Mouse (Mus musculus) heart, embryonic 12.5 days (tissue): ENCODE results near the gene Tmprss3. TPM values are rescaled to one million over a fixed set of nuclear protein-coding genes. Genes with fewer than 3 reads are reported as not detected.

Source experiments
- ATAC-seq: fragments of 200-750 bp; cut with Nextera tagmentation; 2 replicates; pipeline ENCODE4 v1.8.0; 2017; ENCODE audit warnings: moderate TSS enrichment, moderate library complexity; ENCODE audit not compliant: insufficient number of reproducible peaks, low FRiP score
- H3K27ac ChIP-seq: fragments of 300-500 bp; sonication (generic); 2 replicates; pipeline ENCODE4 v1.5.1; 2016; ENCODE audit warnings: mild to moderate bottlenecking, moderate library complexity; ENCODE audit not compliant: poor library complexity, severe bottlenecking
- H3K27me3 ChIP-seq: fragments of 300-500 bp; sonication (generic); replicated peaks from 2 replicates; pipeline ENCODE4 v1.6.1; 2016; ENCODE audit warnings: mild to moderate bottlenecking, moderate library complexity
- H3K36me3 ChIP-seq: fragments of 300-500 bp; sonication (generic); 2 replicates; pipeline ENCODE4 v1.6.1; 2016; ENCODE audit warnings: mild to moderate bottlenecking, moderate library complexity
- H3K4me1 ChIP-seq: fragments of 300-500 bp; sonication (generic); replicated peaks from 2 replicates; pipeline ENCODE4 v1.6.1; 2016; ENCODE audit warnings: mild to moderate bottlenecking
- H3K4me2 ChIP-seq: fragments of 300-500 bp; sonication (generic); 2 replicates; pipeline ENCODE4 v1.6.1; 2016; ENCODE audit warnings: mild to moderate bottlenecking, moderate library complexity
- H3K4me3 ChIP-seq: fragments of 300-500 bp; sonication (generic); 2 replicates; pipeline ENCODE4 v1.5.1; 2016; ENCODE audit warnings: mild to moderate bottlenecking
- H3K9ac ChIP-seq: fragments of 300-500 bp; sonication (generic); 2 replicates; pipeline ENCODE4 v1.6.1; 2016; ENCODE audit warnings: mild to moderate bottlenecking, moderate library complexity
- H3K9me3 ChIP-seq: fragments of 300-500 bp; sonication (generic); replicated peaks from 2 replicates; pipeline ENCODE4 v1.6.1; 2016; ENCODE audit warnings: mild to moderate bottlenecking, moderate library complexity
- WGBS: fragments of 180-500 bp; shearing (Covaris S2); methylation state at CpG from one replicate; pipeline ENCODE4 v1.1.7; 2016; 5-methylcytosine and 5-hydroxymethylcytosine counted together
- polyA plus RNA-seq: library from polyadenylated mRNA; unstranded; fragments of >200 nt; fragmentation: Nextera tagmentation; extraction: Ambion mirVana; gene quantifications from 2 replicates; pipeline ENCODE4 v1.2.1, GENCODE M21; 2016

The Tmprss3 gene
- polyA plus RNA-seq: not detected in 2 replicates

GRCm38 (mm10) chr17:31198877-31199276 lies at the start of gene Tmprss3:
TSS of gene Tmprss3 (minus strand) at chr17:31198977.
- Histone ChIP-seq H3K9me3 (no peaks in the 10 kb centered on the region), H3K9ac (no peak within 1 kb of the TSS), H3K36me3 (no peaks in the 10 kb centered on the region), H3K4me1 (no peaks in the 10 kb centered on the region), H3K27me3 (no peaks in the 10 kb centered on the region), H3K27ac (no peak within 1 kb of the TSS), H3K4me3 (no peak within 1 kb of the TSS), H3K4me2 (no peak within 1 kb of the TSS)
- ATAC-seq: no peak
- WGBS: 82% methylated on average over 11 of the region's 11 CpGs

- Histone ChIP-seq H3K4me2 (no peak overlapping the region), H3K9me3 (peaks cover 5% of the 10 kb centered on the region), H3K27me3 (0 out of 2 replicates have a peak, but pooled peaks cover 5% of the 10 kb centered on the region), H3K9ac (no peak overlapping the region), H3K4me1 (peaks cover 8% of the 10 kb centered on the region), H3K4me3 (no peak overlapping the region), H3K36me3 (no peaks in the 10 kb centered on the region), H3K27ac (no peak overlapping the region)
- 25% methylated on average over 5 of the region's 5 CpGs for WGBS
- ATAC-seq: no peak
Observed at GRCm38 (mm10) chr17:31247144-31247543, 48.4 kb upstream of the Tmprss3 start.

- peaks cover 5% of the 10 kb centered on the region for H3K9me3 ChIP-seq
- H3K9ac ChIP-seq: no peak overlapping the region
- no peaks in the 10 kb centered on the region for H3K36me3 ChIP-seq
- no peak for ATAC-seq
- peaks cover 5% of the 10 kb centered on the region; the same call in 1 of the 2 replicates for H3K27me3 ChIP-seq
- WGBS: 26% methylated on average over 5 of the region's 5 CpGs
- H3K4me3 ChIP-seq: no peak overlapping the region
- peaks cover 8% of the 10 kb centered on the region for H3K4me1 ChIP-seq
- H3K4me2 ChIP-seq: no peak overlapping the region
- no peak overlapping the region for H3K27ac ChIP-seq
Observed at GRCm38 (mm10) chr17:31245321-31245720, 46.5 kb upstream of the Tmprss3 start.

GRCm38 (mm10) chr17:31242764-31243163 lies 44.0 kb upstream of the Tmprss3 start:
- WGBS: 0% methylated on average over 1 of the region's 1 CpGs
- no peak overlapping the region for H3K4me2 ChIP-seq
- no peak overlapping the region for H3K27ac ChIP-seq
- H3K4me3 ChIP-seq: no peak overlapping the region
- peaks cover 5% of the 10 kb centered on the region for H3K9me3 ChIP-seq
- H3K36me3 ChIP-seq: no peaks in the 10 kb centered on the region
- H3K27me3 ChIP-seq: no peaks in the 10 kb centered on the region; the same call in 1 of the 2 replicates
- H3K4me1 ChIP-seq: peaks cover 8% of the 10 kb centered on the region
- H3K9ac ChIP-seq: no peak overlapping the region
- no peak for ATAC-seq

GRCm38 (mm10) chr17:31241156-31241555 lies 42.4 kb upstream of the Tmprss3 start:
- H3K27me3 ChIP-seq: no peaks in the 10 kb centered on the region; the same call in 1 of the 2 replicates
- H3K27ac ChIP-seq: no peak overlapping the region
- no peak overlapping the region for H3K9ac ChIP-seq
- no peaks in the 10 kb centered on the region for H3K36me3 ChIP-seq
- no peak overlapping the region for H3K4me3 ChIP-seq
- peaks cover 8% of the 10 kb centered on the region for H3K4me1 ChIP-seq
- peaks cover 5% of the 10 kb centered on the region for H3K9me3 ChIP-seq
- H3K4me2 ChIP-seq: no peak overlapping the region
- 75% methylated on average over 8 of the region's 8 CpGs for WGBS
- ATAC-seq: no peak

GRCm38 (mm10) chr17:31238234-31239020 lies 39.6 kb upstream of the Tmprss3 start:
- Histone ChIP-seq H3K9me3 (no peaks in the 10 kb centered on the region), H3K27me3 (no peaks in the 10 kb centered on the region; the same call in 1 of the 2 replicates), H3K9ac (no peak overlapping the region), H3K4me3 (no peak overlapping the region), H3K4me2 (no peak overlapping the region), H3K27ac (no peak overlapping the region), H3K36me3 (no peaks in the 10 kb centered on the region), H3K4me1 (no peaks in the 10 kb centered on the region)
- WGBS: 70% methylated on average over 7 of the region's 7 CpGs
- ATAC-seq: no peak

GRCm38 (mm10) chr17:31235915-31236314 lies 37.1 kb upstream of the Tmprss3 start:
- peaks cover 6% of the 10 kb centered on the region; the same call in 1 of the 2 replicates for H3K4me1 ChIP-seq
- H3K27me3 ChIP-seq: no peaks in the 10 kb centered on the region
- no peak overlapping the region for H3K4me3 ChIP-seq
- no peak overlapping the region for H3K27ac ChIP-seq
- H3K4me2 ChIP-seq: no peak overlapping the region
- H3K9me3 ChIP-seq: no peaks in the 10 kb centered on the region
- H3K9ac ChIP-seq: no peak overlapping the region
- no peak for ATAC-seq
- no peaks in the 10 kb centered on the region for H3K36me3 ChIP-seq
- 92% methylated on average over 1 of the region's 1 CpGs for WGBS

- peaks cover 6% of the 10 kb centered on the region; the same call in 1 of the 2 replicates for H3K4me1 ChIP-seq
- 34% methylated on average over 8 of the region's 8 CpGs for WGBS
- no peaks in the 10 kb centered on the region for H3K36me3 ChIP-seq
- H3K9ac ChIP-seq: no peak overlapping the region
- ATAC-seq: no peak
- H3K4me3 ChIP-seq: no peak overlapping the region
- no peak overlapping the region for H3K4me2 ChIP-seq
- H3K9me3 ChIP-seq: no peaks in the 10 kb centered on the region
- no peak overlapping the region for H3K27ac ChIP-seq
- H3K27me3 ChIP-seq: 0 out of 2 replicates have a peak, but pooled peaks cover 7% of the 10 kb centered on the region
Observed at GRCm38 (mm10) chr17:31232251-31233010, 33.7 kb upstream of the Tmprss3 start.

- no peak overlapping the region for H3K4me3 ChIP-seq
- no peaks in the 10 kb centered on the region for H3K36me3 ChIP-seq
- 0 out of 2 replicates have a peak, but pooled peaks cover 7% of the 10 kb centered on the region for H3K27me3 ChIP-seq
- H3K9ac ChIP-seq: no peak overlapping the region
- H3K4me2 ChIP-seq: no peak overlapping the region
- H3K27ac ChIP-seq: no peak overlapping the region
- H3K4me1 ChIP-seq: peaks cover 6% of the 10 kb centered on the region; the same call in 1 of the 2 replicates
- WGBS: 31% methylated on average over 6 of the region's 6 CpGs
- ATAC-seq: no peak
- H3K9me3 ChIP-seq: no peaks in the 10 kb centered on the region
Observed at GRCm38 (mm10) chr17:31231780-31232179, 33.0 kb upstream of the Tmprss3 start.

GRCm38 (mm10) chr17:31226931-31227330 lies 28.2 kb upstream of the Tmprss3 start:
- Histone ChIP-seq H3K4me2 (no peak overlapping the region), H3K27me3 (0 out of 2 replicates have a peak, but pooled peaks cover 7% of the 10 kb centered on the region), H3K9me3 (no peaks in the 10 kb centered on the region), H3K27ac (no peak overlapping the region), H3K4me3 (no peak overlapping the region), H3K4me1 (peaks cover 5% of the 10 kb centered on the region; the same call in 1 of the 2 replicates), H3K9ac (no peak overlapping the region), H3K36me3 (no peaks in the 10 kb centered on the region)
- WGBS: 72% methylated on average over 7 of the region's 7 CpGs
- ATAC-seq: no peak

GRCm38 (mm10) chr17:31226368-31226767 lies 27.6 kb upstream of the Tmprss3 start:
- H3K27me3 ChIP-seq: 0 out of 2 replicates have a peak, but pooled peaks cover 7% of the 10 kb centered on the region
- 52% methylated on average over 3 of the region's 3 CpGs for WGBS
- H3K9me3 ChIP-seq: no peaks in the 10 kb centered on the region
- no peaks in the 10 kb centered on the region for H3K4me1 ChIP-seq
- H3K4me3 ChIP-seq: no peak overlapping the region
- no peak overlapping the region for H3K27ac ChIP-seq
- no peak overlapping the region for H3K4me2 ChIP-seq
- no peaks in the 10 kb centered on the region for H3K36me3 ChIP-seq
- ATAC-seq: no peak
- H3K9ac ChIP-seq: no peak overlapping the region
